Mouse (Mus musculus): ENCODE results near the gene Inpp4b. TPM values are rescaled to one million over a fixed set of nuclear protein-coding genes. Genes with fewer than 3 reads are reported as not detected.
A peak's percentile ranks its signal among the peaks of the same experiment; 100 is the strongest.

The Inpp4b gene
- polyA plus RNA-seq, 1 experiment from 2014 or later = 10.6 TPM

- ATAC-seq (replicated peaks) = 0 out of 2 replicates have a peak, but pooled peaks have one; percentile 14
- H3K4me3 ChIP-seq = no peak overlapping the region
- no peak overlapping the region for H3K9ac ChIP-seq
- H3K9me3 ChIP-seq = no peaks in the 10 kb centered on the region
- 90% methylated on average over 10 of the region's 10 CpGs for WGBS
- H3K36me3 ChIP-seq (replicated peaks) = no peaks in the 10 kb centered on the region
- no peak overlapping the region for H3K4me2 ChIP-seq
- H3K27me3 ChIP-seq (replicated peaks) = no peaks in the 10 kb centered on the region
- H3K4me1 ChIP-seq = no peaks in the 10 kb centered on the region
- H3K27ac ChIP-seq = no peak overlapping the region
These were observed 502.0 kb downstream of the Inpp4b start for GRCm38 (mm10) chr8:81844104-81844982.

GRCm38 (mm10) chr8:81847929-81848328 lies 505.6 kb downstream of the Inpp4b start:
- Histone ChIP-seq H3K36me3 (replicated peaks) (no peaks in the 10 kb centered on the region), H3K4me3 (no peak overlapping the region), H3K9ac (no peak overlapping the region), H3K4me1 (no peaks in the 10 kb centered on the region), H3K9me3 (no peaks in the 10 kb centered on the region), H3K27me3 (replicated peaks) (no peaks in the 10 kb centered on the region), H3K4me2 (no peak overlapping the region), H3K27ac (no peak overlapping the region)
- 95% methylated on average over 2 of the region's 2 CpGs for WGBS
- ATAC-seq (replicated peaks) = no peak

GRCm38 (mm10) chr8:81849976-81850375 lies 507.6 kb downstream of the Inpp4b start:
- no peaks in the 10 kb centered on the region for H3K27me3 ChIP-seq (replicated peaks)
- no peak overlapping the region for H3K9ac ChIP-seq
- no peaks in the 10 kb centered on the region for H3K9me3 ChIP-seq
- WGBS = 74% methylated on average over 1 of the region's 1 CpGs
- H3K4me2 ChIP-seq = no peak overlapping the region
- no peak for ATAC-seq (replicated peaks)
- H3K27ac ChIP-seq = no peak overlapping the region
- no peaks in the 10 kb centered on the region for H3K36me3 ChIP-seq (replicated peaks)
- H3K4me3 ChIP-seq = no peak overlapping the region
- H3K4me1 ChIP-seq = no peaks in the 10 kb centered on the region

- Histone ChIP-seq H3K27ac (no peak overlapping the region), H3K27me3 (replicated peaks) (no peaks in the 10 kb centered on the region), H3K4me1 (no peaks in the 10 kb centered on the region), H3K9me3 (no peaks in the 10 kb centered on the region), H3K4me2 (no peak overlapping the region), H3K36me3 (replicated peaks) (no peaks in the 10 kb centered on the region), H3K9ac (no peak overlapping the region), H3K4me3 (no peak overlapping the region)
- 84% methylated on average over 4 of the region's 4 CpGs for WGBS
- ATAC-seq (replicated peaks) = no peak
These were observed 510.8 kb downstream of the Inpp4b start for GRCm38 (mm10) chr8:81853184-81853583.

- Histone ChIP-seq H3K9ac (no peak overlapping the region), H3K4me1 (no peaks in the 10 kb centered on the region), H3K4me3 (no peak overlapping the region), H3K36me3 (replicated peaks) (no peaks in the 10 kb centered on the region), H3K9me3 (no peaks in the 10 kb centered on the region), H3K4me2 (no peak overlapping the region), H3K27ac (no peak overlapping the region), H3K27me3 (replicated peaks) (no peaks in the 10 kb centered on the region)
- no peak for ATAC-seq (replicated peaks)
- 85% methylated on average over 8 of the region's 8 CpGs for WGBS
These were observed 512.2 kb downstream of the Inpp4b start for GRCm38 (mm10) chr8:81854543-81854942.

GRCm38 (mm10) chr8:81855009-81855408 lies 512.7 kb downstream of the Inpp4b start:
- Histone ChIP-seq H3K4me2 (no peak overlapping the region), H3K27ac (no peak overlapping the region), H3K27me3 (replicated peaks) (no peaks in the 10 kb centered on the region), H3K4me3 (no peak overlapping the region), H3K4me1 (no peaks in the 10 kb centered on the region), H3K9me3 (no peaks in the 10 kb centered on the region), H3K9ac (no peak overlapping the region), H3K36me3 (replicated peaks) (no peaks in the 10 kb centered on the region)
- ATAC-seq (replicated peaks) = no peak
- 88% methylated on average over 1 of the region's 1 CpGs for WGBS

GRCm38 (mm10) chr8:81856120-81856519 lies 513.8 kb downstream of the Inpp4b start:
- Histone ChIP-seq H3K4me3 (no peak overlapping the region), H3K9me3 (no peaks in the 10 kb centered on the region), H3K4me1 (no peaks in the 10 kb centered on the region), H3K36me3 (replicated peaks) (no peaks in the 10 kb centered on the region), H3K4me2 (no peak overlapping the region), H3K27ac (no peak overlapping the region), H3K9ac (no peak overlapping the region), H3K27me3 (replicated peaks) (no peaks in the 10 kb centered on the region)
- WGBS = 79% methylated on average over 4 of the region's 4 CpGs
- no peak for ATAC-seq (replicated peaks)

- no peaks in the 10 kb centered on the region for H3K4me1 ChIP-seq
- H3K27me3 ChIP-seq (replicated peaks) = no peaks in the 10 kb centered on the region
- H3K36me3 ChIP-seq (replicated peaks) = no peaks in the 10 kb centered on the region
- WGBS = 72% methylated on average over 6 of the region's 6 CpGs
- H3K27ac ChIP-seq = no peak overlapping the region
- H3K9ac ChIP-seq = no peak overlapping the region
- ATAC-seq (replicated peaks) = no peak
- no peak overlapping the region for H3K4me3 ChIP-seq
- H3K9me3 ChIP-seq = no peaks in the 10 kb centered on the region
- H3K4me2 ChIP-seq = no peak overlapping the region
These were observed 514.3 kb downstream of the Inpp4b start for GRCm38 (mm10) chr8:81856608-81857007.

GRCm38 (mm10) chr8:81858393-81858792 lies 516.0 kb downstream of the Inpp4b start:
- H3K36me3 ChIP-seq (replicated peaks) = no peaks in the 10 kb centered on the region
- ATAC-seq (replicated peaks) = no peak
- H3K27ac ChIP-seq = no peak overlapping the region
- no peak overlapping the region for H3K4me3 ChIP-seq
- no peak overlapping the region for H3K9ac ChIP-seq
- no peaks in the 10 kb centered on the region for H3K27me3 ChIP-seq (replicated peaks)
- no peak overlapping the region for H3K4me2 ChIP-seq
- no peaks in the 10 kb centered on the region for H3K4me1 ChIP-seq
- no peaks in the 10 kb centered on the region for H3K9me3 ChIP-seq
- WGBS = 96% methylated on average over 4 of the region's 4 CpGs

GRCm38 (mm10) chr8:81859805-81860204 lies 517.4 kb downstream of the Inpp4b start:
- Histone ChIP-seq H3K4me3 (no peak overlapping the region), H3K9ac (no peak overlapping the region), H3K27me3 (replicated peaks) (no peaks in the 10 kb centered on the region), H3K4me2 (no peak overlapping the region), H3K4me1 (no peaks in the 10 kb centered on the region), H3K9me3 (no peaks in the 10 kb centered on the region), H3K36me3 (replicated peaks) (no peaks in the 10 kb centered on the region), H3K27ac (no peak overlapping the region)
- 55% methylated on average over 1 of the region's 1 CpGs for WGBS
- ATAC-seq (replicated peaks) = no peak

GRCm38 (mm10) chr8:81861311-81861710 lies 519.0 kb downstream of the Inpp4b start:
- no peaks in the 10 kb centered on the region for H3K4me1 ChIP-seq
- no peak overlapping the region for H3K4me2 ChIP-seq
- 94% methylated on average over 8 of the region's 8 CpGs for WGBS
- H3K4me3 ChIP-seq = no peak overlapping the region
- H3K27ac ChIP-seq = no peak overlapping the region
- H3K9me3 ChIP-seq = no peaks in the 10 kb centered on the region
- no peak overlapping the region for H3K9ac ChIP-seq
- H3K36me3 ChIP-seq (replicated peaks) = no peaks in the 10 kb centered on the region
- H3K27me3 ChIP-seq (replicated peaks) = no peaks in the 10 kb centered on the region
- no peak for ATAC-seq (replicated peaks)

GRCm38 (mm10) chr8:81862738-81863137 lies 520.4 kb downstream of the Inpp4b start:
- H3K4me2 ChIP-seq = no peak overlapping the region
- H3K4me3 ChIP-seq = no peak overlapping the region
- H3K36me3 ChIP-seq (replicated peaks) = no peaks in the 10 kb centered on the region
- H3K27me3 ChIP-seq (replicated peaks) = no peaks in the 10 kb centered on the region
- H3K4me1 ChIP-seq = no peaks in the 10 kb centered on the region
- no peak for ATAC-seq (replicated peaks)
- H3K9ac ChIP-seq = no peak overlapping the region
- H3K27ac ChIP-seq = no peak overlapping the region
- H3K9me3 ChIP-seq = no peaks in the 10 kb centered on the region

- H3K36me3 ChIP-seq (replicated peaks) = no peaks in the 10 kb centered on the region
- no peak for ATAC-seq (replicated peaks)
- H3K4me3 ChIP-seq = no peak overlapping the region
- no peaks in the 10 kb centered on the region for H3K4me1 ChIP-seq
- no peak overlapping the region for H3K4me2 ChIP-seq
- no peak overlapping the region for H3K9ac ChIP-seq
- H3K27me3 ChIP-seq (replicated peaks) = no peaks in the 10 kb centered on the region
- no peaks in the 10 kb centered on the region for H3K9me3 ChIP-seq
- WGBS = 89% methylated on average over 2 of the region's 2 CpGs
- no peak overlapping the region for H3K27ac ChIP-seq
These were observed 522.0 kb downstream of the Inpp4b start for GRCm38 (mm10) chr8:81864318-81864717.

All from midbrain, embryonic 15.5 days (tissue).